In genomic region chr6:31528339-31528738, GRCm38 (mm10) we compare ENCODE assay signal across 9 mouse cellular contexts. TPM values are rescaled to one million over a fixed set of nuclear protein-coding genes. Genes with fewer than 3 reads are reported as not detected.
"Had no signal": no experiment of that assay in that cellular context is flagged by ENCODE, and none has a peak within 500 bp of the region (broad histone marks: within the 10 kb centered on the region; RNA-seq: fewer than 3 reads in every experiment).

No protein-coding gene starts in this region.

- H3K27me3 ChIP-seq: lung, embryonic 15.5 days; megakaryocyte, embryonic 14.5 days; midbrain, embryonic 13.5 days; midbrain, embryonic 15.5 days; neural tube, embryonic 12.5 days; stomach, embryonic 15.5 days had no signal

- H3K4me1 ChIP-seq: lung, embryonic 15.5 days; neural tube, embryonic 12.5 days; stomach, embryonic 15.5 days had no signal

- H3K4me2 ChIP-seq: lung, embryonic 15.5 days; midbrain, embryonic 11.5 days; midbrain, embryonic 13.5 days; midbrain, embryonic 15.5 days; neural tube, embryonic 12.5 days; stomach, embryonic 15.5 days had no signal

- H3K4me3 ChIP-seq: lung, embryonic 15.5 days; megakaryocyte, embryonic 14.5 days; midbrain, embryonic 13.5 days; midbrain, embryonic 15.5 days; neural tube, embryonic 12.5 days; stomach, embryonic 15.5 days had no signal

- ATAC-seq: midbrain, embryonic 13.5 days; midbrain, embryonic 15.5 days had no signal

- H3K9me3 ChIP-seq: lung, embryonic 15.5 days; megakaryocyte, embryonic 14.5 days; midbrain, embryonic 13.5 days; midbrain, embryonic 15.5 days; neural tube, embryonic 12.5 days; stomach, embryonic 15.5 days had no signal

- H3K36me3 ChIP-seq: midbrain, embryonic 15.5 days; stomach, embryonic 15.5 days had no signal

- H3K27ac ChIP-seq: lung, embryonic 15.5 days; macrophage; midbrain, embryonic 13.5 days; midbrain, embryonic 15.5 days; neural tube, embryonic 12.5 days; stomach, embryonic 15.5 days; stomach, postnatal 0 days had no signal

- H3K9ac ChIP-seq: lung, embryonic 15.5 days; midbrain, embryonic 13.5 days; midbrain, embryonic 15.5 days; neural tube, embryonic 12.5 days; stomach, embryonic 15.5 days had no signal

RNA-seq across cellular contexts. Expression of gene Podxl, which starts 35.4 kb away (rescaled TPM):
- polyA plus RNA-seq: macrophage had no signal
